Mouse (Mus musculus) lung, embryonic 14.5 days (tissue): ENCODE measurements around the gene Cstad. TPM values are rescaled to one million over a fixed set of nuclear protein-coding genes. Genes with fewer than 3 reads are reported as not detected.
A peak's percentile ranks its signal among the peaks of the same experiment; 100 is the strongest.

Experiments
- ATAC-seq: fragments of 200-750 bp; cut with Nextera tagmentation; 2 replicates; pipeline ENCODE4 v1.8.0; 2017; ENCODE audit warnings: mild to moderate bottlenecking, moderate TSS enrichment, moderate library complexity; ENCODE audit not compliant: insufficient read depth
- DNase-seq: peaks from one replicate; pipeline ENCODE4 v3.0.0-alpha.2; 2015
- H3K27ac ChIP-seq: fragments of 300-500 bp; sonication (generic); 2 replicates; pipeline ENCODE4 v1.5.1; 2014; ENCODE audit warnings: low read depth, mild to moderate bottlenecking, moderate library complexity
- H3K27me3 ChIP-seq: fragments of 300-500 bp; sonication (generic); 2 replicates; pipeline ENCODE4 v1.6.1; 2014; ENCODE audit warnings: low read length, control low read depth; ENCODE audit not compliant: insufficient read depth
- H3K36me3 ChIP-seq: fragments of 300-500 bp; sonication (generic); 2 replicates; pipeline ENCODE4 v1.6.1; 2014; ENCODE audit warnings: control low read depth; ENCODE audit not compliant: insufficient read depth
- H3K4me1 ChIP-seq: fragments of 300-500 bp; sonication (generic); 2 replicates; pipeline ENCODE4 v1.6.1; 2014; ENCODE audit warnings: antibody characterized with exemption, control low read depth; ENCODE audit not compliant: insufficient read depth
- H3K4me2 ChIP-seq: fragments of 300-500 bp; sonication (generic); 2 replicates; pipeline ENCODE4 v1.6.1; 2014; ENCODE audit warnings: mild to moderate bottlenecking
- H3K4me3 ChIP-seq: fragments of 300-500 bp; sonication (generic); 2 replicates; pipeline ENCODE4 v1.5.1; 2014; ENCODE audit warnings: low read depth, low read length
- H3K9ac ChIP-seq: fragments of 300-500 bp; sonication (generic); 2 replicates; pipeline ENCODE4 v1.6.1; 2014
- H3K9me3 ChIP-seq: fragments of 300-500 bp; sonication (generic); 2 replicates; pipeline ENCODE4 v1.6.1; 2016; ENCODE audit warnings: low read depth, low read length, control low read depth
- CTCF ChIP-seq: IDR thresholded peaks from 2 replicates; pipeline ENCODE4 v1.5.1; 2016; ENCODE audit warnings: antibody characterized with exemption, low read depth
- WGBS: fragments of 180-500 bp; shearing (Covaris S2); extraction: QIAGEN DNeasy Blood & Tissue Kit; methylation state at CpG from one replicate; pipeline ENCODE4 v1.1.7; 2014; 5-methylcytosine and 5-hydroxymethylcytosine counted together
- polyA plus RNA-seq: library from polyadenylated mRNA; unstranded; fragments of >200 nt; fragmentation: Nextera tagmentation; extraction: Ambion mirVana; gene quantifications from 2 replicates; pipeline ENCODE4 v1.2.1, GENCODE M21; 2014

Cstad gene
- polyA plus RNA-seq, 1 experiment from 2014 or later, result 1.5 TPM

GRCm38 (mm10) chr2:30595796-30596195, 956 bp downstream of the Cstad start:
- H3K4me1 ChIP-seq, result peaks cover 21% of the 10 kb centered on the region
- peak overlapping the region; percentile 44; the same call in 1 of the 2 replicates for H3K4me3 ChIP-seq

GRCm38 (mm10) chr2:30599621-30600020, 4.8 kb downstream of the Cstad start:
- H3K4me1 ChIP-seq, result peaks cover 27% of the 10 kb centered on the region
- H3K27me3 ChIP-seq, result no peaks in the 10 kb centered on the region
- no peaks in the 10 kb centered on the region for H3K36me3 ChIP-seq
- H3K9me3 ChIP-seq, result no peaks in the 10 kb centered on the region
- no peak overlapping the region for H3K27ac ChIP-seq
- 45% methylated on average over 3 of the region's 3 CpGs for WGBS
- TF ChIP-seq CTCF, result no peak
- H3K4me3 ChIP-seq, result no peak overlapping the region
- ATAC-seq (no peak), DNase-seq (no peak)
- no peak overlapping the region for H3K9ac ChIP-seq
- H3K4me2 ChIP-seq, result no peak overlapping the region

More at GRCm38 (mm10) chr2:30595796-30596195, 956 bp downstream of the Cstad start:
- no peaks in the 10 kb centered on the region for H3K27me3 ChIP-seq
- DNase-seq (no peak), ATAC-seq (no peak)
- no peak for TF ChIP-seq CTCF
- H3K9me3 ChIP-seq, result no peaks in the 10 kb centered on the region
- H3K36me3 ChIP-seq, result no peaks in the 10 kb centered on the region
- WGBS, result 72% methylated on average over 4 of the region's 4 CpGs
- peak overlapping the region; percentile 65 for H3K4me2 ChIP-seq
- H3K9ac ChIP-seq, result no peak overlapping the region
- peak overlapping the region; percentile 98; the same call in 1 of the 2 replicates for H3K27ac ChIP-seq

- no peaks in the 10 kb centered on the region for H3K9me3 ChIP-seq
- H3K4me2 ChIP-seq, result peak overlapping the region; percentile 41
- no peak for TF ChIP-seq CTCF
- ATAC-seq (no peak), DNase-seq (no peak)
- no peaks in the 10 kb centered on the region for H3K36me3 ChIP-seq
- H3K27ac ChIP-seq, result peak overlapping the region; percentile 90
- 8% methylated on average over 9 of the region's 9 CpGs for WGBS
- peak overlapping the region; percentile 44; the same call in 1 of the 2 replicates for H3K9ac ChIP-seq
- H3K27me3 ChIP-seq, result no peaks in the 10 kb centered on the region
- no peak overlapping the region for H3K4me3 ChIP-seq
- H3K4me1 ChIP-seq, result peaks cover 34% of the 10 kb centered on the region
Observed at GRCm38 (mm10) chr2:30600291-30600690, 5.5 kb downstream of the Cstad start.

- Histone ChIP-seq H3K4me1 (peaks cover 43% of the 10 kb centered on the region), H3K27me3 (no peaks in the 10 kb centered on the region)
- WGBS, result 5% methylated on average over 20 of the region's 20 CpGs
Observed at GRCm38 (mm10) chr2:30600965-30601841, 6.4 kb downstream of the Cstad start.

GRCm38 (mm10) chr2:30602451-30602850, 7.6 kb downstream of the Cstad start:
- Histone ChIP-seq H3K4me3 (no peak overlapping the region), H3K9me3 (no peaks in the 10 kb centered on the region), H3K27ac (no peak overlapping the region), H3K4me1 (peaks cover 52% of the 10 kb centered on the region), H3K27me3 (no peaks in the 10 kb centered on the region), H3K9ac (no peak overlapping the region), H3K36me3 (no peaks in the 10 kb centered on the region), H3K4me2 (no peak overlapping the region)
- DNase-seq (no peak), ATAC-seq (no peak)
- TF ChIP-seq CTCF, result no peak

More at GRCm38 (mm10) chr2:30600965-30601841, 6.4 kb downstream of the Cstad start:
- H3K9ac ChIP-seq, result peak overlapping the region; percentile 44
- H3K27ac ChIP-seq, result peak overlapping the region; percentile 90
- H3K36me3 ChIP-seq, result no peaks in the 10 kb centered on the region
- ATAC-seq, result no peak
- no peak overlapping the region for H3K4me3 ChIP-seq
- peak overlapping the region; percentile 41 for H3K4me2 ChIP-seq
- peak; percentile 10; the same call in 1 of the 2 replicates for TF ChIP-seq CTCF
- peak; percentile 75 for DNase-seq
- H3K9me3 ChIP-seq, result no peaks in the 10 kb centered on the region

- H3K9me3 ChIP-seq, result no peaks in the 10 kb centered on the region
- ATAC-seq (no peak), DNase-seq (no peak)
- H3K4me2 ChIP-seq, result no peak overlapping the region
- H3K9ac ChIP-seq, result no peak overlapping the region
- no peaks in the 10 kb centered on the region for H3K27me3 ChIP-seq
- peaks cover 52% of the 10 kb centered on the region for H3K4me1 ChIP-seq
- 57% methylated on average over 5 of the region's 5 CpGs for whole genome bisulfite sequencing
- H3K27ac ChIP-seq, result no peak overlapping the region
- TF ChIP-seq CTCF, result no peak
- no peaks in the 10 kb centered on the region for H3K36me3 ChIP-seq
- no peak overlapping the region for H3K4me3 ChIP-seq
Observed at GRCm38 (mm10) chr2:30603731-30604130, 8.9 kb downstream of the Cstad start.

GRCm38 (mm10) chr2:30604880-30605761, 10.3 kb downstream of the Cstad start:
- WGBS, result 1% methylated on average over 32 of the region's 32 CpGs
- Histone ChIP-seq H3K4me2 (peak overlapping the region; percentile 56), H3K4me3 (peak overlapping the region; percentile 22), H3K9me3 (no peaks in the 10 kb centered on the region), H3K4me1 (peaks cover 51% of the 10 kb centered on the region), H3K36me3 (no peaks in the 10 kb centered on the region), H3K9ac (peak overlapping the region; percentile 49), H3K27me3 (no peaks in the 10 kb centered on the region), H3K27ac (peak overlapping the region; percentile 96)
- ATAC-seq (peak; percentile 76), DNase-seq (peak; percentile 90)
- no peak for TF ChIP-seq CTCF
